Mouse (Mus musculus) neutrophil, adult 65 days (primary cell): ENCODE results near the gene Acat3. TPM values are rescaled to one million over a fixed set of nuclear protein-coding genes. Genes with fewer than 3 reads are reported as not detected.

Experiments used
- total RNA-seq: library from RNA; stranded (reverse); gene quantifications from 2 replicates; pipeline ENCODE4 v1.2.4, GENCODE M21; 2023

Gene Acat3
- total RNA-seq, result not detected in 2 replicates

DNA sequence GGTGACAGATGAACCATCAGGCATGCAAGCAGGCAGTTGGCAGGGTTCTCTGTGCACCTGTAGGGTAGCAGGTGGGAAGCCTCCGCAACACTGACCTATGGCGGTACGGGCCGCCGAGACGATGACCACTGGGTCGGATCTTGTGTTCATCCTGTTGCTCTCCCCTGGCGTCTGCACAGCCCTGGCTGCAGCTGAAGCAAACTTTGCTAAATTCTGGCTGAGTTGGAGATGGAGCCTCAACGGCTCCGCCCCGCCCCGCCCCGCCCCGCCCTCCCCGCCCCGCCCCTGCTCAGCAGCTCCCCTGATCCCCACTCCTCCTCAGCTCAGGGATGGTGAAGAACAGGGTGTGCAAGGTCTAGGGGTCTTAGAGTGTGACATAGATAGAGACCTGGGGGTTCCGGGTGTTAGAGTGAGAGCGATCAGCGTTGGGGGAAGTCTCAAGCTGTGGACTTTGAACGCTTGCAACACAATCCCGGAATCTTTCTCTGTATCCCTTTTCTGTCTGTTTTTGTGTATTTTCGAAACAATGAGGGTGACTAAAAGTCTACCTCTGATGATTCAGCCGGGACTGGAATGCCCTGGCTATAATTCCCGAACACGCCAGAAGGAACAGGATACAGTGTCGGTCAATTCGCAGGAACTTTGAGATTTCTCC is at the start of gene Acat3:
Acat3 (minus strand) TSS at position 450 of the 655 bp plus-strand sequence.

DNA sequence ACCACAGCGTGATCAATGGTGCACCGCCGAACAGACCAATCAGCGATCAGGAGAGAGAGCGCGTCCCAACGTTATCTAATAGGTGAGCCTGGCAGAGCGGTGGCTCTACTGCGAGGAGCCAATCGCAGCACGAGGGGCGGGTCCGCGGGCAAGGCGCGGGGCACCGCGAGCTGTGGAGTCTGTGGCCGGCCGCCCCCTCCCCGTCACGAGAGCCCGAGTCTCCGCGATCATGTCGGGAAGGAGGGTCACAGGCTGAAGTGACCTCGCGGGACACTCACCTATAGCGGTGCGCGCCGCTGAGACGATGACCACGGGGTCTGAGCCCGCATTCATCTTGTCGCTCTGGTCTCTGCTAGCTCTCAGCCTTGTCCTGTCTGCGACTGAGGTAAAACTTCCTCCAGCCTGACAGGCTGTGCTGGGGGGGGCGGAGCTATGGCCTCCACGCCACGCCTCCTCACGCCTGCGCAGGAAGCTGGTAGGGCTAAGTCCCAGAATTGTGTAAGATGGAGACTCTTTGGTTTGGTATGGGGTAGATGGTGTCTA is 20.0 kb upstream of the Acat3 start, which contains the start of gene Acat2:
Acat2 (minus strand) TSS at position 417 of the 543 bp plus-strand sequence.

DNA sequence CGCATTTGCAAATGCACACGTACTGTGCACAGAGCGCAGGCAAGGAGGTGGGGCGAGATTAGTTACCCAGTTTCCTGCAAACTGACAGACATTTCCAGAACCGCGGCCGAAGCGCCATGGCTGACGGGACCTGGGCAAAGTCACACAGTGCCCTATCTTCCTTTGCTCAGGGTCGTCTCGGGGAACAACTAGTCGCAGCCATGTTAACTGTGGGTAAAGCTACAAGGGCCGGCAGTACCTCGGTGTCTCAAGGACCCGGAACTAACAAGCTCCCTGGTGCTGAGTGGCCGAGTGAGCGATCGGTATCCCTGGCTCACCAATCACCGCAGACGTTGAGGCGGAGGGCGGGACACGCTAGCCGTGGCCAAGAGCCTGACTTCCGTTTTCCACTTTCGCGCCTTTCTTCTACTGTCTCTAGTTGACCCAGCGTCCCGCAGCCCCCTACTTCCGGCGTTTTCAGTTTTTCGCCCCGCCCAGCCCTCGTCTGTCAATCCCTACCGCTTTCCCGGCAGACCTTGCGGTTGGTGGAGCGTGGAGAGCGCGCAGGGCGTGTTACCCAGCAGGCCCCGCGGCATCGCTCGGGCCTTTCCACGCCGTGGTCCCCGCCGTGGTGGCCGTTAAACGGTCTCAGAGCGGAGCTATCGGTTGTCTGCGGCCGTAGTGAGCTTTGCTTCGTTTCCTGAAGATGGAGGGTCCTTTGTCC is 24.4 kb downstream of the Acat3 start, which contains the start of gene Mrpl18:
Mrpl18 (minus strand) TSS at position 465 of the 703 bp plus-strand sequence.

DNA sequence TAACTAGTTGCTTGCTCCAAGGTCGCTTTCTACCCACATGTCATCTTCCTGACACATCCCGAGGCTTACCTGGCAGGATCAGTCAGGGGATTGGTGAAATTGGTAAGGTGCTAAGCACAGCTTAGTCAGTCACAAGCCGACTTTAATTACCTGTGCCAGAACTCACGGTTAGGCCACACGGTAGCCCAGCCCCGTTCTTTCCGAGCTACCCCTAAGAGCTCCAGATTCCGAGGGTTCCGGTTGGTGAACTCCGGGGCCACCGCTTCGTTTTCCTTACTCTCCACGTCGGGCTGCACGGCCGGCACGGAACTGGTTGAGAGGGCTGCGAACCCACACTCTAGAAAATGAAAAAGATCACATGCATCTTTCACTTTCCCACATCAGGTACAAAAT is 24.9 kb downstream of the Acat3 start, which contains the start of gene Tcp1:
Tcp1 (plus strand) TSS at position 214 of the 393 bp plus-strand sequence.

DNA sequence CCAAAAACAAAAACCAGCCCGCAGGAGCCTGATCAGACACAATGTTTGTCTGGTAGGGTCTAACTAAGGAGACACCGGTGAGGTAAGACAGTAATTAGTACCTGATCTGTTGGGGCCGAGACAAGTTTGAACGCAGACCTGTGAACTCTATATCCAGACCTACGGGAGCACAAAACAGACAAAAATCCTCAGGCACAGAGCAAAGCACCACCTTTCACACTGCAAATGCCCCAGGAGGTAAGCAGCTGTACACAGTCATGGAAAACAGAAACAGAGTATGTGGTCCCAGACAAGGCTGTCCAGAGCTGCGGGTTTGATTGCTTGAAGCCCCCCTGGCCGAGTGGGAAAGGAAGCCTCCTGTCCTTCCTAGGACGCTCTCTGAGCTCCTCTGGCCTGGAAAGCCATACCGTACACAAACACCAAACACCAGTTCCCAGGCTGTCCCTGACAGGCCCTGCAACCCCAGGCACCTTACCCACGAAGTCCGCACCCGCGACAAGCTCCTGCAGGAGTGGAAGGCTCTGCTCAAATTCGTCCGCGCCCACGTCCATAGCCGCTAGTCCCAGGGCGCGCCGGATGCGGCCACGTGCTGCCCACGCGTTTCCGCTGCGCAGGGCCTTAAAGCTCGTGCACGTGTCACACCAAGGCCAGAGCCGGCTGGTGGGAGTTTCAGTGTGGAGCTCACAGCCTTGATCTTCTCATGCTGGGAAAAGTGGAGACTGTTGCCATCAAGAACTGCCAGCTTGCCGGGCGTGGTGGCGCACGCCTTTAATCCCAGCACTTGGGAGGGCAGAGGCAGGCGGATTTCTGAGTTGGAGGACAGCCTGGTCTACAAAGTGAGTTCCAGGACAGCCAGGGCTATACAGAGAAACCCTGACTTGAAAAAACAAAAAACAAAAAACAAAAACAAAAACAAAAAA is 30.8 kb downstream of the Acat3 start, which contains the start of gene Pnldc1:
Pnldc1 (minus strand) TSS at position 870 of the 920 bp plus-strand sequence.

DNA sequence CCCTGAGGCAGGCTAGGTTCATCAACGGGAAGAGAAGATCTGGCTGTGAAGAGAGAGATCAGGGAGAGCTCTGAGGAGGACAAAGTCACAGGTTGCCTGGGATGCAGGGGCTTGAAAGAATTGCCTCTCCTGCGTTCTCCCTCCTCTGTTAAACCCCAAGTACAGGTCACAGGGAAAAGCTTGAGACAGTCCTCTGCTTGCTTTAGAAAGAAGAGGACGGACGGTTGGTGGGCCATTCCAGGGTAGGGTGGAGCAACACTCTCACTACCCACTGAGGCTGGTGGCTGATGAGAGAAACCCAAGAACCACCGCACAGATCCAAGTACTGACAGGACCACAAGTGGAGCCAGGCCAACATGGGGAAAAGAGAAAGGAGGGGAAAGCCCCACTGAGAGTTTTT is 64.7 kb downstream of the Acat3 start, which contains the start of gene Mrgprh:
Mrgprh (plus strand) TSS at position 301 of the 400 bp plus-strand sequence.

Other genes starting within 250 kb of the Acat3 start
- 25.6 and 28.2 TPM in 2 replicates for gene Igf2r, start 170.9 kb downstream of the Acat3 start, total RNA-seq
- not detected in 2 replicates for gene Mas1, start 72.5 kb downstream of the Acat3 start, total RNA-seq
- not detected in 2 replicates for gene Mrgprh, start 64.6 kb downstream of the Acat3 start, total RNA-seq
- not detected in 2 replicates for gene Pnldc1, start 30.4 kb downstream of the Acat3 start, total RNA-seq
- 90.3 and 93.7 TPM in 2 replicates for gene Tcp1, start 24.9 kb downstream of the Acat3 start, total RNA-seq
- 43.5 and 47.2 TPM in 2 replicates for gene Mrpl18, start 24.3 kb downstream of the Acat3 start, total RNA-seq
- 5.7 and 6.4 TPM in 2 replicates for gene Acat2, start 20.1 kb upstream of the Acat3 start, total RNA-seq
- 73.5 and 94.9 TPM in 2 replicates for gene Wtap, start 53.6 kb upstream of the Acat3 start, total RNA-seq
- gene Sod2, start 66.2 kb upstream of the Acat3 start, total RNA-seq, result 82.3 and 118 TPM in 2 replicates
- gene Gpr31b, start 111.7 kb upstream of the Acat3 start, total RNA-seq, result 0.41 and 1.5 TPM in 2 replicates
- gene Tcp10b, start 120.5 kb upstream of the Acat3 start, total RNA-seq, result not detected in 2 replicates
- gene Unc93a, start 191.2 kb upstream of the Acat3 start, total RNA-seq, result 2.1 TPM in 2 replicates